Mouse (Mus musculus) limb, embryonic 14.5 days (tissue): ENCODE data around the gene Tox2. TPM values are rescaled to one million over a fixed set of nuclear protein-coding genes. Genes with fewer than 3 reads are reported as not detected.

Source experiments
- ATAC-seq: fragments of 200-750 bp; cut with Nextera tagmentation; 2 replicates; pipeline ENCODE4 v1.8.0; 2017; ENCODE audit warnings: low read depth, moderate number of reproducible peaks, moderate TSS enrichment; ENCODE audit not compliant: low FRiP score
- DNase-seq: peaks from one replicate; pipeline ENCODE4 v3.0.0-alpha.2; 2015; ENCODE audit warnings: low spot score
- H3K27ac ChIP-seq: fragments of 300-500 bp; sonication (generic); replicated peaks from 2 replicates; pipeline ENCODE4 v1.5.1; 2014; ENCODE audit warnings: low read depth, mild to moderate bottlenecking, low read length, moderate library complexity, mixed read lengths
- H3K27me3 ChIP-seq: fragments of 300-500 bp; sonication (generic); 2 replicates; pipeline ENCODE4 v1.6.1; 2014; ENCODE audit warnings: low read length, mixed read lengths; ENCODE audit not compliant: control insufficient read depth, insufficient read depth
- H3K36me3 ChIP-seq: fragments of 300-500 bp; sonication (generic); 2 replicates; pipeline ENCODE4 v1.6.1; 2014; ENCODE audit warnings: mild to moderate bottlenecking, low read length, moderate library complexity, mixed read lengths; ENCODE audit not compliant: control insufficient read depth, insufficient read depth
- H3K4me1 ChIP-seq: fragments of 300-500 bp; sonication (generic); 2 replicates; pipeline ENCODE4 v1.6.1; 2014; ENCODE audit warnings: antibody characterized with exemption, low read length, mixed read lengths; ENCODE audit not compliant: control insufficient read depth, insufficient read depth
- H3K4me2 ChIP-seq: fragments of 300-500 bp; sonication (generic); replicated peaks from 2 replicates; pipeline ENCODE4 v1.6.1; 2014; ENCODE audit warnings: low read depth, mild to moderate bottlenecking, low read length, moderate library complexity; ENCODE audit not compliant: severe bottlenecking
- H3K4me3 ChIP-seq: fragments of 300-500 bp; sonication (generic); replicated peaks from 2 replicates; pipeline ENCODE4 v1.5.1; 2014; ENCODE audit warnings: low read length
- H3K9ac ChIP-seq: fragments of 300-500 bp; sonication (generic); 2 replicates; pipeline ENCODE4 v1.6.1; 2014; ENCODE audit warnings: mild to moderate bottlenecking, low read depth, low read length, moderate library complexity; ENCODE audit not compliant: severe bottlenecking
- H3K9me3 ChIP-seq: fragments of 300-500 bp; sonication (generic); 2 replicates; pipeline ENCODE4 v1.6.1; 2016; ENCODE audit warnings: low read length; ENCODE audit not compliant: control insufficient read depth
- POLR2A ChIP-seq: fragments of 200-500 bp; IDR thresholded peaks from 2 replicates; pipeline ENCODE4 v1.8.0; 2012; ENCODE audit warnings: inconsistent platforms, mild to moderate bottlenecking, moderate library complexity, borderline replicate concordance; ENCODE audit not compliant: insufficient read depth, insufficient read length; ENCODE audit errors: extremely low read depth
- WGBS: fragments of 180-500 bp; shearing (Covaris S2); extraction: QIAGEN DNeasy Blood & Tissue Kit; methylation state at CpG from one replicate; pipeline ENCODE4 v1.1.7; 2014; 5-methylcytosine and 5-hydroxymethylcytosine counted together
- polyA plus RNA-seq, 2 experiments: library from polyadenylated mRNA; depleted of rRNA in 1 of 2; stranded (reverse) in 1 of 2; unstranded in 1 of 2; fragments of >200 nt; fragmentation: Nextera tagmentation in 1 of 2; extraction: Ambion mirVana in 1 of 2; gene quantifications; 2 replicates each; pipeline versions ENCODE4 v1.2.1 to v1.2.3; 2012 to 2014

The Tox2 gene
- polyA plus RNA-seq, 2 experiments = 4.8 to 10.3 TPM

GRCm38 (mm10) chr2:163231781-163232534 lies 29.0 kb downstream of the Tox2 start:
- peaks cover 10% of the 10 kb centered on the region; the same call in 1 of the 2 replicates for H3K4me1 ChIP-seq
- H3K4me3 ChIP-seq = no peak overlapping the region
- DNase-seq (no peak), ATAC-seq (no peak)
- no peak overlapping the region for H3K9ac ChIP-seq
- H3K9me3 ChIP-seq = no peaks in the 10 kb centered on the region
- no peak overlapping the region for H3K27ac ChIP-seq
- no peaks in the 10 kb centered on the region for H3K27me3 ChIP-seq
- WGBS = 73% methylated on average over 13 of the region's 13 CpGs
- H3K36me3 ChIP-seq = no peaks in the 10 kb centered on the region
- H3K4me2 ChIP-seq = no peak overlapping the region
- no peak for TF ChIP-seq POLR2A

GRCm38 (mm10) chr2:163233666-163234065 lies 30.7 kb downstream of the Tox2 start:
- no peaks in the 10 kb centered on the region for H3K27me3 ChIP-seq
- 84% methylated on average over 9 of the region's 9 CpGs for WGBS
- no peak overlapping the region for H3K4me3 ChIP-seq
- no peak for ATAC-seq
- no peak overlapping the region for H3K4me2 ChIP-seq
- H3K27ac ChIP-seq = no peak overlapping the region
- no peak overlapping the region for H3K9ac ChIP-seq
- no peak for DNase-seq
- H3K4me1 ChIP-seq = no peaks in the 10 kb centered on the region
- TF ChIP-seq POLR2A = no peak
- H3K36me3 ChIP-seq = no peaks in the 10 kb centered on the region
- H3K9me3 ChIP-seq = no peaks in the 10 kb centered on the region

DNA sequence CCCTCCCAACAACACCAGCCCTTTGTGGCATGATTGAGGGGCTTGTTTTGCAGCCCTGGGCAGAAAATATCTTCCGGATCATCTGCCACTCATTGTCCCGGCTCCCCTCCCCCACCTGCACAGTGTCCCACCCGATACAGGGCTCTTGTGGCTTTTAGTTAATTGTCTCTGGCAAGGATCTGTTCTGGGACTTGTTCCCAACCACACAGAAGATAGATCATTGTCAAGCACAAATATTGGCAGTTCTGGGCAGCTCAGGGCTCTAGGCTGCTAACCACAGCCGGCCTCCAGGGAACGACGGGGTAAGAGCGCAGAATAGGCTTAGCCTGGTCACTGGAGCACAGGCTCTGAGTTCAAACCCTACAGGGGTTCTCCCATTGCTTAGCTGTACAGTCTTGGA lies 33.1 kb downstream of the Tox2 start:
- no peak for ATAC-seq
- no peak for TF ChIP-seq POLR2A
- no peaks in the 10 kb centered on the region for H3K36me3 ChIP-seq
- no peak for DNase-seq
- WGBS = 71% methylated on average over 7 of the region's 7 CpGs
- H3K4me3 ChIP-seq = no peak overlapping the region
- no peaks in the 10 kb centered on the region for H3K4me1 ChIP-seq
- H3K27ac ChIP-seq = no peak overlapping the region
- no peak overlapping the region for H3K4me2 ChIP-seq
- no peaks in the 10 kb centered on the region for H3K27me3 ChIP-seq
- no peaks in the 10 kb centered on the region for H3K9me3 ChIP-seq
- H3K9ac ChIP-seq = no peak overlapping the region

DNA sequence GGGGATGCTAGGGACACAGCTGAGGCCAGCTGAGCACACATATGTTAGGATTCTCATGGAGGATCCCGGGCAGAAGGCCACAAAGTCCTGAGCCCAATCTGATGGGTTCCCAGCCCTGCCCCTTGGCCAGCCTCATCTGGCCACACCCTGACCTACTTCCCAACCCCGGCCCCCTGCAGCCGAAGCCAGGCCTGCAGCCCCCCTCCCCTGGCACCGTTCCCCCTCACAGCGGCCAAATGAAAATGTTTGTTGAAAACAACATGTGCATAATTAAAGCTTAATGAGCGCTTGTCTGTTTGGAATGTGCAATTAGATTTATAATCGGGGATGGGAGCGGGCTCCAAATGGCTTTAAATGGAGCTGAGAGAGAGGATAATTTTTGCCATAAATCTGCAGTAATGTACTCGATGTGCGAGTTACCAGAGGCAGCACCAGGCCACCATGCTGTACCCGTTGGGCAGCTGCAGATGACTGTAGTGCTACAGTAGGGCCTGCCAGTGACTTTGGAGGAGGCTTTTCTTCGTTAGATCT lies 35.1 kb downstream of the Tox2 start:
- no peak for DNase-seq
- no peaks in the 10 kb centered on the region for H3K9me3 ChIP-seq
- no peak overlapping the region for H3K4me3 ChIP-seq
- H3K36me3 ChIP-seq = no peaks in the 10 kb centered on the region
- H3K4me2 ChIP-seq = no peak overlapping the region
- H3K9ac ChIP-seq = no peak overlapping the region
- H3K4me1 ChIP-seq = no peaks in the 10 kb centered on the region
- H3K27ac ChIP-seq = no peak overlapping the region
- H3K27me3 ChIP-seq = no peaks in the 10 kb centered on the region
- TF ChIP-seq POLR2A = no peak
- no peak for ATAC-seq
- WGBS = 37% methylated on average over 12 of the region's 12 CpGs

DNA sequence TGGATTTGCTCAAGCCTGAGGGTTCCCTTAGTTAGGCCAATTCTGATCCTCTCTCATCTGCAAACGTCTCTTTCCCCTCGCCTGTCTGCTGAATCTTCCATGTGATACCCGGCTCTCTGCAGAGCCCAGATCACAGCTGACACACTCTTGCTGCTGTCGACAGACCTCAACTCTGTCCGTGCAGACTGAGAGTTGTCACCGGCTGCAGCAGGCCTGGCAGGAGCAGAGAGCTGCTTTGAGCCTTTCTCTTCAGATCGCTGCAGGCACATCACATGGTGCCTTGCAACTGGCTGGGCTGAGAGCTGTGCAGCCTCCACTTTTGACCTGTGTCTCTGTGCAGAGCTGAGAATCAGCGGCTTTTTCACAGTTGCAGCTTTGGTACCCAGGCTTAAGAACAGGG lies 37.0 kb downstream of the Tox2 start:
- Histone ChIP-seq H3K27me3 (no peaks in the 10 kb centered on the region), H3K9me3 (no peaks in the 10 kb centered on the region), H3K4me3 (no peak overlapping the region), H3K27ac (no peak overlapping the region), H3K4me1 (peaks cover 3% of the 10 kb centered on the region; the same call in 1 of the 2 replicates), H3K36me3 (no peaks in the 10 kb centered on the region), H3K9ac (no peak overlapping the region), H3K4me2 (no peak overlapping the region)
- no peak for DNase-seq
- no peak for ATAC-seq
- no peak for TF ChIP-seq POLR2A
- 48% methylated on average over 8 of the region's 8 CpGs for WGBS
